Mouse (Mus musculus) ES-E14 (cell line): ENCODE measurements around the gene Cerkl. TPM values are rescaled to one million over a fixed set of nuclear protein-coding genes. Genes with fewer than 3 reads are reported as not detected.

Experiments
- DNase-seq: peaks from one replicate; pipeline ENCODE4 v3.0.0-alpha.2; 2013; ENCODE audit warnings: low read depth, low spot score
- H3K27ac ChIP-seq: 2 replicates; pipeline ENCODE4 v1.5.1; 2012; ENCODE audit warnings: low read depth, mild to moderate bottlenecking, low read length, moderate library complexity, mixed read lengths; ENCODE audit not compliant: poor library complexity, insufficient read depth, severe bottlenecking
- H3K36me3 ChIP-seq: 2 replicates; pipeline ENCODE4 v1.6.1; 2012; ENCODE audit warnings: mild to moderate bottlenecking, low read length, moderate library complexity, mixed read lengths; ENCODE audit not compliant: control insufficient read depth, poor library complexity, insufficient read depth, severe bottlenecking
- H3K4me1 ChIP-seq, 2 experiments: fragments of 150-350 bp in 1 of 2; sonication (generic) in 1 of 2; 2 replicates each; pipeline ENCODE4 v1.6.1; 2012; ENCODE audit warnings: low read length in 2 of 2, mild to moderate bottlenecking in 1 of 2, mixed read lengths in 1 of 2; ENCODE audit not compliant: control insufficient read depth in 2 of 2, insufficient read depth in 2 of 2, poor library complexity in 1 of 2
- H3K4me3 ChIP-seq, 2 experiments: fragments of 150-350 bp in 1 of 2; sonication (generic) in 1 of 2; 2 replicates each; pipeline ENCODE4 v1.5.1; 2012; ENCODE audit warnings: low read length in 2 of 2, low read depth in 1 of 2, mild to moderate bottlenecking in 1 of 2, mixed read lengths in 1 of 2; ENCODE audit not compliant: insufficient read depth in 1 of 2, poor library complexity in 1 of 2, severe bottlenecking in 1 of 2
- H3K9ac ChIP-seq: 2 replicates; pipeline ENCODE4 v1.6.1; 2012; ENCODE audit warnings: low read depth, mild to moderate bottlenecking, low read length, mixed read lengths; ENCODE audit not compliant: poor library complexity, insufficient read depth, severe bottlenecking
- H3K9me3 ChIP-seq: fragments of 150-350 bp; sonication (generic); 2 replicates; pipeline ENCODE4 v1.6.1; 2012; ENCODE audit warnings: low read depth, mild to moderate bottlenecking, low read length; ENCODE audit not compliant: control insufficient read depth, insufficient read depth
- CHD2 ChIP-seq: IDR thresholded peaks from 2 replicates; pipeline ENCODE4 v1.6.1; 2014; ENCODE audit warnings: mild to moderate bottlenecking, low read depth, low read length, inconsistent platforms
- HCFC1 ChIP-seq: IDR thresholded peaks from 2 replicates; pipeline ENCODE4 v1.6.1; 2012; ENCODE audit warnings: low read length, inconsistent platforms, borderline replicate concordance; ENCODE audit not compliant: insufficient read depth
- MAFK ChIP-seq: IDR thresholded peaks from 2 replicates; pipeline ENCODE4 v1.6.1; 2014; ENCODE audit warnings: mild to moderate bottlenecking, low read depth, low read length, inconsistent platforms; ENCODE audit not compliant: insufficient read depth
- ZC3H11A ChIP-seq: IDR thresholded peaks from 2 replicates; pipeline ENCODE4 v1.6.1; 2012; ENCODE audit warnings: low read depth, mild to moderate bottlenecking, inconsistent platforms, low read length, borderline replicate concordance
- ZNF384 ChIP-seq: IDR thresholded peaks from 2 replicates; pipeline ENCODE4 v1.6.1; 2012; ENCODE audit warnings: low read depth, low read length, inconsistent platforms
- in situ Hi-C, 2 experiments: fragments of 600-800 bp; cut with MboI; formaldehyde crosslinking; loops; one replicate each; pipeline ENCODE4 v1.15.1; 2025; ENCODE audit warnings: low sequenced_read_pairs in 2 of 2, inconsistent platforms in 1 of 2; ENCODE audit not compliant: unreplicated experiment in 2 of 2
- total RNA-seq: library from RNA; depleted of rRNA; stranded (reverse); fragments of 300-350 nt; gene quantifications from 2 replicates; pipeline ENCODE4 v1.2.3, GENCODE M21; 2012; rRNA removed

Cerkl gene
- total RNA-seq, 1 experiment: 1.4 TPM

DNA sequence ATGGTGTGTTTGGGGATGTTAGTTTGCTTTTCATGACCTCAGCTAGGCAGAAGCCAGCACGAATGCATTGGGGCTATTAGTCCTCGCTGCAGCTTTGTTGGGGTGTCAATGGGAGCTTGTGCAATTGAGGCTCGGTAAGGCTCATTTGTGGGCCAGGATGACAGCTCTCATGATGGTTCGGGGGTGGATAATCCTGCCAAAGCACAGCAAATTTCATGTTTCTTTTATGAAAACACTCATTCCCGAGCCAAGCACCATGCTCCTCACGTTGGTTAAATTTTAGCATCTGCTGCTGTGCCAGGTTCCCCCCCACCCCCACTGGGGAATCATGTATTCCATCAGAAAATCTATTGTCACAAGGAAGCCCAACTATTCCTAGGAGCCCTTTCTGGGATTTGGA lies 164.2 kb downstream of the Cerkl start:
- no peak for TF ChIP-seq ZNF384
- TF ChIP-seq CHD2: no peak
- no peak for TF ChIP-seq MAFK
- TF ChIP-seq HCFC1: no peak
- TF ChIP-seq ZC3H11A: no peak
- Histone ChIP-seq H3K9ac (no peak overlapping the region), H3K4me1 (no peaks in the 10 kb centered on the region), H3K4me3 (no peak overlapping the region), H3K27ac (no peak overlapping the region), H3K36me3 (no peaks in the 10 kb centered on the region), H3K9me3 (no peaks in the 10 kb centered on the region)
- in situ Hi-C loops: no loop called here
- DNase-seq: no peak

DNA sequence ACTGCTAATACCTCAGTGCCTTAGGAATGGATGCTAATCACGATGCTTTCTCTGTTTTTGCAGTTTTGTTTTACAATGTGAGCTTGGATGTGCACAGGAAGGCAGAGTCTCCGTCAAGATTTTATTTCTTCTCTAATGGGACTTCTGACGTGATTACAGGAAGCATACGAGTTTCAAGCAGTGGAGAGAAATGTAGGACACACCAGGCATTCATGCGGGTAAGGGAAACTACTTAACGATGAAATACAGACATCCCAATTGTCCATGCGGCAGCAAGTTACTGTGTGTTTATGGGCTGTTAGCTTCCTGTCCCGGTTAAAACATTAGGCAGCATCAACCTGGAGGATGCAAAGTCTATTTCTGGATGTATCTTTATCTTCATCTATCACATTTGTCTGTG lies 164.7 kb downstream of the Cerkl start:
- no peaks in the 10 kb centered on the region for H3K36me3 ChIP-seq
- H3K9me3 ChIP-seq: no peaks in the 10 kb centered on the region
- no peak for DNase-seq
- no peak overlapping the region for H3K9ac ChIP-seq
- no peak overlapping the region for H3K27ac ChIP-seq
- H3K4me1 ChIP-seq: no peaks in the 10 kb centered on the region
- in situ Hi-C loops: no loop called here
- H3K4me3 ChIP-seq: no peak overlapping the region
- TF ChIP-seq ZNF384 (no peak), ZC3H11A (no peak), HCFC1 (no peak), MAFK (no peak), CHD2 (no peak)

DNA sequence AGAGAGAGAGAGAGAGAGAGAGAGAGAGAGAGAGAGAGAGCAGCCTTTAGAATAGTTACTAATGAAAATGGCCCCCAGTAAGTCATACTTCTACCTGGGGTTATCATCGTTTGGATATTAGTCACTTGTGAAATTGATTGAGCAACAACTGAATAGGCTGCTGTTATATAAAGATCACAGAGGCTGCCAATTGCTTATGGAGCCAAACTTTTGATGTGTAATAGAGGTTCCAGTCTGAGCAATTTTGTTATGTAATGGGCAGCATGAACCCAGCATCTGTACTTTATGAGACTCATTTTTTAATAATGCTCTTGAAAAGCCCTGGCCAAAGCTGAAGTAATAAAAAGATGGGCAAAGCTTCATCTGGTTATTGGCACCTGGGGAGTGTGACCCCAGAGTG lies 166.4 kb downstream of the Cerkl start:
- in situ Hi-C loops: no loop called here
- H3K36me3 ChIP-seq: no peaks in the 10 kb centered on the region
- no peaks in the 10 kb centered on the region for H3K4me1 ChIP-seq
- H3K9ac ChIP-seq: no peak overlapping the region
- no peak for DNase-seq
- no peaks in the 10 kb centered on the region for H3K9me3 ChIP-seq
- no peak overlapping the region for H3K27ac ChIP-seq
- TF ChIP-seq MAFK (no peak), ZC3H11A (no peak), HCFC1 (no peak), ZNF384 (no peak), CHD2 (no peak)
- no peak overlapping the region for H3K4me3 ChIP-seq

- DNase-seq: no peak
- Histone ChIP-seq H3K4me1 (no peaks in the 10 kb centered on the region), H3K9ac (no peak overlapping the region), H3K27ac (no peak overlapping the region), H3K36me3 (no peaks in the 10 kb centered on the region), H3K4me3 (no peak overlapping the region), H3K9me3 (no peaks in the 10 kb centered on the region)
- in situ Hi-C loops: no loop called here
- TF ChIP-seq CHD2 (no peak), MAFK (no peak), HCFC1 (no peak)
Observed at GRCm38 (mm10) chr2:79284206-79284605, 172.4 kb downstream of the Cerkl start.

Other genes with a start within 250 kb of the Cerkl start
- 0.48 and 1.2 TPM in 2 replicates for gene Itga4, start 201.4 kb downstream of the Cerkl start, total RNA-seq
- gene Neurod1, start within 50 bp of the Cerkl start, total RNA-seq: 1.3 and 7.0 TPM in 2 replicates
- gene Itprid2, start 178.6 kb upstream of the Cerkl start, total RNA-seq: 12.1 and 14.6 TPM in 2 replicates